Mouse (Mus musculus): Measurements from ENCODE around the gene Dnm1.
A peak's percentile ranks its signal among the peaks of the same experiment; 100 is the strongest.

Dnm1 gene

DNA sequence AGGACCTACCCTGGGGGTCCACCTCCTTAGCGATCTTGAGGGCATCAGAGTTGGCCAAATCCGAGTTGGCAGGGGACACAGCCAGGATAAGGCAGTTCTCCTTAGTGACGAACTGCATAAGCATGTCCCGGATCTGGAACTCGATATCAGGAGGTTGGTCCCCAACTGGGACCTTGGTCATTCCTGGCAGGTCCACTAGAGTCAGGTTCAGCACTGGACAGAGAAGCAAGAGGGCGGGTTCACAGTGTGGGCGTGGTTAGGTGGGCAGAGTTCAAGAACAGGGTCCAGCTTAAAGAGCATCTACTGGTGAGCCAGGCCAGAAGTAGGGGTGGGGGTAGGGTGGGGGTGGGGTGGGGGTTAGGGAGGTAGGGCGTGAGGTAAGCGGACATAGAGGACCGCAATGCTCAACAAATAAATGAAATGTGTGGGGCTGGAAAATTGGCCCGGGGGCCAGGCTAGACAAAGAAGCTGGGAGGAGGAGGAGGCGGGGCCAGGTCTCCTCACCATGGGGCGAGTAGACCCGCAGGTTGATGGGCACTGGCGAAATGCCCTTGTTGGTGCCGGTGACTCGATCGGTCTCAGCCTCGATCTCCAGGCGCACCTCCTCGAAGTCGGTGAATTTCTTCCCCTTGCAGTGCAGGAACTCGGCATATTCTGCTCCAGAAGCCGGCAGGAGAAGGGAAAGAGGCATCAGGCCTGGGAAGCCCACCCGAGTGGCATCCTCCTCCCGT is 13.1 kb downstream of the Dnm1 start:
- DNase-seq (ENCODE audit: low spot score), result no peak

DNA sequence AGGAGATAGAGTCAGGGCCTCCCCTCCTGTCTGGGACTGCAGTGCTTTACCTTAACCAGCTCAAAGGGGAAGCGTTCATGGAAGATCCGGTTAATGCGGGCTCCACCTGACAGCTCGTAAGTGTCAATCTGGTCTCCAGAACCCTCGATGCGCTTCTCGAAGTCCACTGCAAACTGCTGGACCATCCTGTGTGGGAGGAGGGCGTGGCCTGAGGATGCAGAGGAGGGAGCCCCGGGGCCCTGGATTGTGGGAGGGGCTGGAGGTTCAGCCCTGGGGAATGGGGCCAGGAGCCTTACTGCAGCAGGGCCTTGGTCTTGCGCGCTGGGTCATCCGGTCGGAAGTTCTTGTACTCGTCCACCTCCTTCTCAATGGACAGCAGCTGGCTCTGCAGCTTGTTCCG is 17.2 kb downstream of the Dnm1 start:
- DNase-seq (ENCODE audit: low spot score), result peak; percentile 25

DNA sequence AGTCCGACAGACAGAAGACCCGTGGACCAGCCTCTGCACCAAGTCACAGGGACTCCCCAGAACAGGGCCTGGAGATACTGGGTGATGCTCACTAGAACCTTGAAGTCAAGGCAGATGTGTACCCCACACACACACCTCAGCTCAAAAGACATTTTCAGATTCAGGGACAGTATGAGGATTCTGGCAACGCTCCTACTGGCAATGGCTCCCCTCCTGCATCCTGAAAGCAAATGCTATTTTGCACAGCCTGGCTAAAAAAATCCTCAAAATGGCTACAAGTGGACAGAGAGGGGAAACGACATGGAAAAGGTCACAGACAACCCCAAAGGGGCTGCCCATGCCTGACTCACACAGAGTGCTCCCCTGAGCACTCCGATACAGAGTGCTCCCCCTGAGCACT is 21.0 kb downstream of the Dnm1 start:
- no peak for DNase-seq (ENCODE audit: low spot score)

DNA sequence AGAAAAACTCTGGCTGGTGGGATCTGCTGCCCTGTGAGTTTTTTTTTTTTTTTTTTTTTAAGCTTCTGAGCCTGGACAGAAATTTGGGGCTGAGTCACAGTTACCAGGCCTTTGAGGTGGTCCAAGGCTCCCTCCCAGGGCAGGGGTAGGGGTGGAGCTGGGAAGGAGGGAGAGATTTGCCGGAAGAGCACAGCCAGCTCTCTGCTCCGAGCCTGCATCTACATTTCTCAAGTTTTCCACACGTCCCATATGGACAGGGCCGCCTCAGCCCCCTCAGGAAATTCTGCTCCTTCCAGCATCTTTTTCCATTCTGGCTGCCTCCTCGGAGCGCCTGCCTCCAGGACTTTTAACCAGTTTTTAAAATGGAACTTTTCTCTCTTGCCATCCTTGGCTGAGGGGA is 23.6 kb downstream of the Dnm1 start:
- DNase-seq (ENCODE audit: low spot score), result no peak

DNA sequence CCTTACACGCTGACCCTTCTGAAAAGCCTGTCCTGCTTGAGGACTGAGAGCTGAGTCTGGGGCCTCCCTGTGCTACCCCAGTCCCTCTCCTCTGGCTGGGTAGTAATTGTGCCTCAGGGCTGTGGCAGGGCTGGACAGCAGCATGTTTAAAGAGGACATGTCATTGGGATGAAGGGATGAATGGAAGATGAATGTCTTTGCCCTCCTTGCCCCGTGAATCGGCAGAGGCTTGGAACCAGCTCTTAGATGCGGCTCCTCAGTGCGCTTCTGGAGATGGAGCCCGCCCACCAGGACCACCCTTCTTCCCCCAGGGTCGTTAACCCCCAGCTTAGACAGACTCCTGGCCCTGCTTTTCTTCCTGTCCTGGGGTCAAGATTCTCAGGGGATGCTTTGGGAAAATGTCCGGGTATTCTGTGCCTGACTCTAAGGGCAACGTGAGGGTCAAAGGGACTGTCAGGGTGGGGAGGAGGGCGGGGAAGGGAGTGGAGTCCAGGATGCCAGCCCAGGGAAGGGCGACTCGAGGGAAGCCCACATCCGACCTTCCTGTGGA is 24.2 kb downstream of the Dnm1 start:
- DNase-seq (ENCODE audit: low spot score), result no peak

DNA sequence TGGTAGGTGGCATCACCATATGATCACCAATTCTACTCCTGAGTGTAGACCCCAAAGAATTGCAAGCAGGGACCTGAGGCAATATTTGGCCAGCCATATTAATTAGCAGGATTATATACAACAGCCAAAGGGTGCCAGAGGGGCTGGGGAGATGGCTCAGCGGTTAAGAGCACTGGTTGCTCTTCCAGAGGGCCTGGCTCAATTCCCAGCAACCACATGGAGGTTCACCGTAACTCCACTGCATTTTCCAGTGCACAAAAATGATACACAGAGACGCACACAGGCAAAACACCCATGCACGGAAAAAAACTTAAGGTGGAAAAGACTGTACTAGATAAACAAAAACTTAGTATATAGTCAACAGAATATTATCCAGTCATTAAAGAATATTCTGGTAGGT is 25.9 kb downstream of the Dnm1 start:
- DNase-seq (ENCODE audit: low spot score), result no peak

DNA sequence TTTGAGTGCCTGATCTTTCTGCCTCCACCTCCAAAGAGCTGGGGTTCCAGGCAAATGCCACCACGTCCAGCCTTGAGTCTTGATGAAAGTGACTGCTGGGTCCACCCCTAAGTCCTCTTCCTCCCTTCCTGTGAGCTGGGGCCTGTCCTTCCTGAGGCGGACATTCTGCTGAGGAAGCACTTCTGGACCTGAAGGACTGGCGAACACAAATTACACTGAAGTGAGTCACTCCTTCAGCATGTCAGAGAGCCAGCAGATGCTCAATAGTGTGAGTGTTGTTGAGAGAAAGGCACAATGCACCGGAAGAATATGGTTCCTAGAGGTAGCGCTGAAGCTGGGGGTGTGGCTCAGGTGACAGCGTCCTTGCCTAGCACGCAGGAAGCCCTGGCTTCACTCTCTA is 27.8 kb downstream of the Dnm1 start:
- DNase-seq (ENCODE audit: low spot score), result no peak

DNA sequence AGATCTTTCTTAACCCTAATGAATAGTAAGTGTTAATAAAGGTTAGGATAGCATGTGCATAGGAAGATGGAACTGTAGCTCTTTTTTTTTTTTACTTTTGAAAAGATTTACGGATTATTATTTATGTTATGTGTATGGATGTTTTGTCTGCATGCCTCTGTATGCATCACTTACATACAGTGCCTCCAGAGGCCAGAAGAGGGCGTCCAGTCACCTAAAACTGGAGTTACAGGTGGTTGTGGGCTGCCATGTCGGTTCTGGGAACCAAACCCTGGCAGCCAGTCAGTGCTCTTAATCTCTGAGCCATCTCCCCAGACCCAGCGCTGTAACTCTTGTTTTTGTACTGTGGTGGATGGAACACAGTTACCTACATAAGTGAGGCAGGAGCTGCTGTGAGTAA is 28.8 kb downstream of the Dnm1 start:
- DNase-seq (ENCODE audit: low spot score), result no peak

DNA sequence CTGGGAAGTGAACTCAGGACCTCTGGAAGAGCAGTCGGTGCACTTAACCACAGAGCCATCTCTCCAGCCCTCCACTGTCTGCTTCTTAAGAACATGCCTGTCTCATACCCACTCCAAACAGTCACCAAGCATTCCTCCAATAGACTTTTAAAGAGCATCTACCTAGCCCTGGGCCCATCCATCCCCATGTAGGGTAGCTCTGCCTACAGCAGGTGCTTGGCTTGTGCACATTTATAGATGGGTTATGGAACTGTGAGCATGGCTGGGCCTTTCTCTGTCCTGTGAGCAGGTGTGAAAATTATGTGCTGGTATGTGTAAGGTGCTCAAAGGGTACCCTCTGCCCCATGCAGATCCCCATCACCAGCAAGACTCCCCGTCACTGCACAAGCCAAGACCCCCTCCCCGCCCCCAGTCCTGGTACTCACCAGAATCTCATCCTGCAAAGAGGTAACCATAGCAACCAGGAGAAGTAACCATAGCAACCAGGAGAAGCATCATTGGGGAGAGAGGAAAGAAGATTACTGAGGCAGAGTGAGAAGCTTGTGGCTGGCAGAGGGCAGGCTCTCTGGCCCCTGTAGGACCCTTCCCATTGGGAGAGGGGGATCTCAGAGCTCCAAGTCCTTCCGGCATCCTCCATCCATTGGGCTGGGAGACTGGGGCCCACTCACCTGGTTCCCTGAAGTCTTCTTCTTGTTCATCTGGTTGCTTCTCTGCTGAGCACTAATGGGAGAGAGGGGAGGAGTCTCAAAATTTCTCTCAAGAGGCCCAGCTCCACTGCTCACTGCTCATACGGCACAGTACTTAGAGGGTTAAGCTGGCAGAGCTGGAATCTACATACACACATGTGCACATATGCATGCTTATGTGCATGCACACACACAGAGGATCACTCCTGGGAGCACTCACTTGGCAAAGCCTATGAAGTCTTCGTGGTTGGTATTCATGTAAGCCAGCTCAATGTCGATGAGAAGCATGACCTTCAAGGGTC is 30.1 kb downstream of the Dnm1 start:
- DNase-seq (ENCODE audit: low spot score), result no peak

DNA sequence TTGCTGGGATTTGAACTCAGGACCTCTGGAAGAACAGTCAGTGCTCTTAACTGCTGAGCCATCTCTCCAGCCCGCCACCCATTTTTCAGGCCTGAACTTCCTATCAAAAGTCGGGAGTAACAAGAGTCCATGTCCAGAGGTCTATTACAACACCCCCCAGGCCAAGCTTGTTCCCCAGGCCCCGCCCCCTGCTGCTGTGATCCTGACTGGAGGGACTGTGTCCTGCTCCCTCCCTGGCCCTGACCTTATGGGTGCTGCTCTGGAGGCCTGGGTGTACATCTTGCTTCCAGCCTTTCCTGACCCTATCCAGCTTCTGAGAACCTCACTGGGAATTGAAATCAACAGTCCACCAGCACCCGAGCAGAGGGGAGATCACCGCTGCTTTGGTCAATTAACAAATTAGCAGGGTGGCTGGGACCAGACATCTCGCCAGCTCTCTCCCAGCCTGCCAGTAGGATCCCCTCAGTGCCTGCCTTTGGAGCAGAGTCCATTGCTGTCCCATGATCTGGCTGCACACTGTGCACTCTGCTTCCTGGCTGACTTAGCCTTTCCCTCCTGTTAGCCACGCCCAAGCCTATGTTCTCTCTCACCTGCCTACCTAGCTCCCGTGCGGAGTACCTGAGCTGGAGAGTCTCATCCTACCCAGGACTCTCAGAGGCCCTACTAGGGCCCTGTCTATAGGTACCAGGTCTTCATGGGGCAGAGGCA is 31.4 kb downstream of the Dnm1 start:
- DNase-seq (ENCODE audit: low spot score), result no peak

DNA sequence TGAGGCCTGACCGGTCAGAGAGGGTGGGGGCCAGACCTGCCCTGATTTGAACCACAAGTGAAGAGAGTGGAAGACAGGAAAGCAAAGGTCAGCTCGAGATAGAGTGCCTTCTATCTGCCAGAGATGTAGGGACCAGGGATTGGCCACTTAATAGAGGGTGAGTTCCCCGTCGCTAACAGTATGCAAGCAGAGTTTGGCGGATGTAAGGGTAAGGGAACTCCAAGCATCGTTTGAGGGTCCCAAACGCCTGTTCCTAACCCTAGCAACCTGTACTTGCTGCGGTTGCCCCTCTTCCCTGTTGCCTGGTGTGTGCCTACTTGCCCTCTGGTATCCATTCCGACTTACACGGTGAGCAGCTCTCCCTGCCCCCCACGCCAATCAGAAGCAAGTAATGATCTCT is 32.4 kb downstream of the Dnm1 start:
- DNase-seq (ENCODE audit: low spot score), result no peak

DNA sequence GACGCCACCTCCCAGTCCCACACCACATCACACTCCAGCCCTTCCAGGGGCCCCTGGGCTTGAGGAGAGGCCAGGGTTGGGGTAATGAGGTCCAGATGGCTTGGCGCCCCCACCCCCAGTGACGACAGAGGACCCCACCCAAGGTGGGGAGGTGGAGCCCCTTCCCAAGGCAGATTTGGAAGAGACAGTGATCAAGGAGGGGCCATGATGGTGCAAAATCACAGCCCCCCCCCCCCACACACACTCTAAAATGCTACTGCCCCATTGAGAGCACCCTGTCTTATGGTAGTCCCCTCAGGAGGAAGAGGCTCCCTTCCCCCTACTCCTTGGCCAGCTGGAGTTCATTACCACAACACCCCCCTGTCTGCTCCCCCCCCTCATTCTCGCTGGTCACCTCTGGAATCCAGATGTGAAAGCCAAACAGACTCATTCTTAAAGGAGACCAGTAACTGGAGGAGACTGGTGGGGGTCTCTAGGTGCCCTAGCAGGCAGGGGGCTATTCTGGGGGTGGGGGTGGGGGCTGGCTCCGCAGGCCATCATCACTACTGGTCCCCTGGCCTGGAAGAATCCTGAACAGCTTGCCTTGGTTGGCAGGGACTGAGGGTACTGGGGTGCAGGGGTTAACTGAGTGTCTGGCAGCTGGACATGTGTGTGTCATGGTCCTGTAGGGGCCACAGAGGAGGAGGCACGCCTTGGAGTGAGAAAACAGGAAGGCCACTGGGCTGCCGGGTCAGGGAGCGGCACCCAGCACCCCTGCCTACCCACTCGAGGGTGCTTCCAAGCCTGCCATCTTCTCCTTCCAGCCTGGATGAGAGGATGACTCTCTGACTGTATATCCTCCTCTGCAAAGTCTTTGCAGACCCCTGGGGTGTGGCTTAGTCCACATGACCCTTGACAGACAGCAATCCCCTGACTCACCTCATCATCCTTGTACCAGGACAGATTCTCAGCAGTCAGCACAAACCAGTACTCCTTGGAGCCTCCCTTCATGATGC is 33.3 kb downstream of the Dnm1 start:
- DNase-seq (ENCODE audit: low spot score), result peak; percentile 38

DNA sequence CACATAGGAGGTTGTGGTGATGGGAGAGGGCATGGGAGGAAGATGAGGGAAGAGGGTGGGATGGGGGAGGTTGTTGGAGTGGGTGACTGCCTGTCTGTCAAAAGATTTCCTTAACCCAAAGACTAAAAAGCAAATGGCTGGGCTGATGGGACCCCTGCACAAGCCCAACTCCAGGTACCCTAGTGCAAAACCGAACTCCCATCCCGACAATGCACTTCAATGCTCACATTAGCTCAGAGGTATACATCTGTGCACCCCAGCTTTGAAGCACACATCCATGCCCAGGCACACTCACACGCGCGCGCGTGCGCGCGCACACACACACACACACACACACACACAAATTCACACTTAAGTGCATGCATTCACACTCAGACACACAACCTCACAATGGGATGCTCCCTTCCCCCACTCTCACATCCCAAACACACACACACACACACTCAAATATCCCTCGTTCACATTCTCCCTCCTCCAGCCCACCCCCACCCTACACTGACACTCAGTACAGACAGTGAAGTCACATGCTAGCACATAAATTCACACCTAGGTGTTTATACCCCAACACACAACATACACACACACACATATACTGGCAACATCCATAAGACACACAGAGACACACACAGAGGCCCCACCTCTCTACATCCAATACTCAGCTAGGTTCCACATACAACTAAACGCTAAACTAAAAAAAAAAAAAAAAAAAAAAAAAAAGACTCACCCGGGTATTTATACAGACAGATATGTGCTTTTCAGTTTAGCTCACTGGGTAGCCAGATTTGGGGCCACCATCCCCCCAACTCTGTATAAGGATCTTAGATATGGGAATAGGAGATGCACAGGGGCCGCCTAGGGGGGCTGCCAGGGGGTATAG is 34.2 kb downstream of the Dnm1 start:
- DNase-seq (ENCODE audit: low spot score), result no peak

DNA sequence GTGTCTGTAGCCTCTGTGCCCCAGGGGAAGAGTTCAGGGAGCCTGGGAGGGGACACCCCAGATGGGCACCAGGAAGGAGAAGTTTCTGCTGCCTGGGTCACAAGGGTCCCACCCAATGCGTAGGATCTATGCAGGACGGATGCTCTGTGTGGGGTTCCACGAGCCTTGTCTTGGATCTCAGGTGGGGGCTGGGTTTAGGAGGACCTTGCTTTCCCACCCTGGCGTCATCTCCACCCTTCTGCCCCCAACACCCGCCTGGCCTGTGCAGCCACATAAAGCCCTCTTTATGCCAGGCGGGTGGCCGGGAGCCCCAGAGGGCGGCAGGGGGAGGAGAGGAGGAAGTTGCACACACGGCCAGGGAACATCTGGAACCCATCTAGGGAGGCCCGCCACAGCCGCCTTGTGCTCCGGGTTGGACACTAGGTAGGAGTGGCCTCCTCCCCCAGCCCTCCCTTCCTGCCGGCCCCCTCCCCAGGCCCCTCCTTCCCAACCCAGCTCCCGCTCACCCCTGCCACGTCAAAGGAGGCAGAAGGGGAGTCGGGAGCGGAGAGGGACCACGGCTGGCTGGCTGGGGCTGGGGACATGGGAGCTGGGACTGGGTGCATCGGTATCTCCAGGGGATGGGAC is 35.2 kb downstream of the Dnm1 start:
- DNase-seq (ENCODE audit: low spot score), result peak; percentile 50

DNA sequence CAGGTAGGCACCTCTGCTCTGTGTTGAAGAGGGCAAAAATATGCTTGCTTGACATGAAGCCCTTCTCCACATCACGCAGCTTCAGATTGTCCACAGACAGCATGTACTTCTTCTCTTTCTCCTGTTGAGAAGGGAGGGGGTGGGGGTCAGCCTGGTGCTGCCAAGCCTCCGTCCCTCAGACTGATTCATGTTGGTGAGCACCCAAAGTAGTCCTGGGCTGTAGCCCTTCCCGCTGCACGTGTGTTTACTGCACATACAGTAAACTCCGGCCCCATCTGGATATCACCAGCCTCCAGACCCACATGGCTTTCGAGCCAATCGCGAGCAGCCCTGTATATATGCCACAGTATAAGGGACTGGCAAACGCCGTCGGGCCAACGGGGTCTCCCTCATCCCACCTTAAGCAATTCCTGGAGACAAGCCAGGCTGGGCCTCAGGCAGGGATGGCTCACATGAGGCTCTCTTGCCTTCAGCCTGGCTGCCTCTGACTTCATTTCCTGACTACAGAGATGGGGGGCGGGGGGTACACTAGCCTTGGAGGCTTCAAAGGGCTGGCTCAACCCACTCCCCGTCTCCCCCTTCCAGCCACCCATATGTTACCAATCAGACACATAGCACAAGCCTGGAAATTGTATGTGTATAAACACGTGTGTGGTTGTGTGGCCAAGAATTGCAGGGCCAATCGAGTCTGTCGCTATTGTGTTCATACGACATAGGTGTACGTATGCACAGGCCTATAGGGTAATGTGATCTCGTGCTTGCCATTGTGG is 36.1 kb downstream of the Dnm1 start:
- no peak for DNase-seq (ENCODE audit: low spot score)

DNA sequence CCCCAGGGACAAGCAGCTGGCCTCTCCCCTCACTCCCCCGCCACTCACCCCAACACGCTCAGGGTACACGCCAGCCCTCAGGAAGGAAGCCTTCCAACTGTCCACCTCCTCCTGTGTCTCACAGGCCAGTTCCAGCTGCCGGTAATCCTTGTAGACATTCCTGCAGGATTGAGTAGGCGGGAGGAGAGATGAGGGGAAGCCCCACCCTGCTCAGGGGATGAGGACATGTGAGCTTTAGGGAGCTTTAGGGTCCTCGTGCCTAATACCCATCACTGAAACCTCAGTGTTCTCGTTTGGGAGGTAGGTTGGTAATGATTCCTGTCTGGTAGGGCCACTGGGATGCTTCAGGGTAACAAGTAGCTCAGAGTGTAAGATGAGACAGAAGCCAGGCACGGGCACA is 37.4 kb downstream of the Dnm1 start:
- peak; percentile 30 for DNase-seq (ENCODE audit: low spot score)

DNA sequence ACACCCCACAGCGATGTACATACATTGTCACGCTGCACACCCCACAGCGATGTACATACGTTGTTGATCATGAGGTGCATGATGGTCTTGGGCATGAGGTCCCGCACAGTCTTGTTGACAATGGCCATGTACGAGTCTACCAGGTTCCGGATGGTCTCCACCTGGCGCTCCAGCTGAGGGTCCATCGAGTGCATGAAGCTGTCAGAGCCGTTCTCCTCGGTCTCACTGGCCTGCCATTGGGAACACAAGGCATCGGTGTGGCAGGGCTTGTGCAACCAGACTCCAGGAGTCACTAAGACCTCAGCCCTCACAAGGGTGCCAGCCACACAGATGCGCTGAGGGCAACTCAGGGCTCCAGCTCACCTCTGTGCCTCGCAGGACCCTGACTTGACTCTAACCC is 38.3 kb downstream of the Dnm1 start:
- no peak for DNase-seq (ENCODE audit: low spot score)

DNA sequence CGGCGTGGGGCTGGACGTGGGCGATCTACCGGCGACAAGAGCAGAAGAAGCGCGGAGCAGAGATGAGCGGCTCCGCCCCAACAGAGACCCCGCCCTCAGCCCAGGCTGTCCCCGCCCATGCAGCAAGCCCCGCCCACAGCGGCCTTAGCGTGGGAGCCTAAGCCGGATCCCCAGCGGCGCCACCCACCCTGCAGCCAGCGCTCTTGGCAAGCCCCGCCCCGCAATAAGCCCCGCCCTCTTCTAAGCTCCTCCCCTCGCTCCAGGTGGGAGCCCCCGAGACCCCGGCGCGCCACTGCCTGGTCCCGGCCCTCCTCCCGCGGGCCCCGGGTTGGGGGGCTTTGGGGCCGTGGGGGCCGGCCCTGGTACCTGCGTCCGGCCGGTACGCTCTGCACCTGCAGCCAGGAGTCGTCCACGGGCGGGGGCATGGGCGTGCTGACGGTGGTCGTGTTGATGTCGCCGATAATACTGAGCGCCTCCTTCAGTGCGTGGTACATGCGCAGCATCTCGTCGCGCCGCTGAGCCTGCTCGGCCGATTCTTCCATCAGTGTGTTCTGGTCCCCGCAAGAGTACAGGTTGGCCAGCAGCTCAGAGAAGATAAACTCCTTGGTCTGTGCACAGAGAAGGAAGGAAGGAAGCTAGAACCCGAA is 40.7 kb downstream of the Dnm1 start:
- peak; percentile 82 for DNase-seq (ENCODE audit: low spot score)
